Mouse (Mus musculus) ovary, postnatal 14 days (tissue): ENCODE data around the gene Trmt61a.
"Not testable (repeated sequence)": the region's sequence is repeated elsewhere in the genome, so short reads cannot be mapped to it uniquely, and the experiment has no call there.

ENCODE experiments used
- DNase-seq: peaks from one replicate; pipeline ENCODE4 v3.0.0; 2022; ENCODE audit warnings: low spot score

Gene Trmt61a

GRCm38 (mm10) chr12:111698346-111698913 lies 20.5 kb downstream of the Trmt61a start:
- no peak for DNase-seq

GRCm38 (mm10) chr12:111699542-111699941 lies 21.6 kb downstream of the Trmt61a start:
- DNase-seq = no peak

- no peak for DNase-seq
These were observed 23.1 kb downstream of the Trmt61a start for GRCm38 (mm10) chr12:111700920-111701458.

GRCm38 (mm10) chr12:111703301-111703700 lies 25.4 kb downstream of the Trmt61a start:
- no peak for DNase-seq

GRCm38 (mm10) chr12:111704609-111705008 lies 26.7 kb downstream of the Trmt61a start:
- DNase-seq = peak; percentile 58

GRCm38 (mm10) chr12:111705186-111705973 lies 27.5 kb downstream of the Trmt61a start:
- DNase-seq = no peak

- no peak for DNase-seq
These were observed 30.3 kb downstream of the Trmt61a start for GRCm38 (mm10) chr12:111708181-111708580.

- DNase-seq = no peak
These were observed 32.2 kb downstream of the Trmt61a start for GRCm38 (mm10) chr12:111710091-111710490.

GRCm38 (mm10) chr12:111712476-111712875 lies 34.6 kb downstream of the Trmt61a start:
- DNase-seq = no peak

GRCm38 (mm10) chr12:111713004-111713651 lies 35.2 kb downstream of the Trmt61a start, which contains the start of the genes Bag5 and Apopt1:
TSS of gene Bag5 (minus strand) at chr12:111713257.
TSS of gene Apopt1 (plus strand) at chr12:111713261.
- peak; percentile 83 for DNase-seq

GRCm38 (mm10) chr12:111713880-111714279 lies 36.0 kb downstream of the Trmt61a start:
- DNase-seq = not testable (repeated sequence)

GRCm38 (mm10) chr12:111716505-111716904 lies 38.6 kb downstream of the Trmt61a start:
- no peak for DNase-seq

- DNase-seq = no peak
These were observed 40.8 kb downstream of the Trmt61a start for GRCm38 (mm10) chr12:111718656-111719055.

GRCm38 (mm10) chr12:111720222-111720621 lies 42.3 kb downstream of the Trmt61a start:
- no peak for DNase-seq

- DNase-seq = no peak
These were observed 44.7 kb downstream of the Trmt61a start for GRCm38 (mm10) chr12:111722654-111723053.

GRCm38 (mm10) chr12:111724638-111725337 lies 46.9 kb downstream of the Trmt61a start:
- no peak for DNase-seq

- DNase-seq = no peak
These were observed 47.6 kb downstream of the Trmt61a start for GRCm38 (mm10) chr12:111725338-111726121.

GRCm38 (mm10) chr12:111726122-111726463 lies 48.2 kb downstream of the Trmt61a start:
- DNase-seq = no peak

- DNase-seq = no peak
These were observed 50.1 kb downstream of the Trmt61a start for GRCm38 (mm10) chr12:111727956-111728355.

GRCm38 (mm10) chr12:111731822-111732807 lies 54.2 kb downstream of the Trmt61a start:
- DNase-seq = peak; percentile 82
